Mouse (Mus musculus) left cerebral cortex, postnatal 10 days (tissue): ENCODE results near the gene Cacna1a. TPM values are rescaled to one million over a fixed set of nuclear protein-coding genes. Genes with fewer than 3 reads are reported as not detected.

Experiments
- DNase-seq, 2 experiments: peaks; one replicate each; pipeline ENCODE4 v3.0.0; 2021 to 2022; ENCODE audit warnings: low spot score in 2 of 2, mixed read lengths in 1 of 2; ENCODE audit errors: extremely low spot score in 1 of 2
- intact Hi-C: fragments of 180-260 bp; cut with DNase I; formaldehyde crosslinking; loops from one replicate; pipeline ENCODE4 v1.15.1; 2025
- total RNA-seq, 2 experiments: library from RNA; stranded (reverse); gene quantifications; 2 replicates each; pipeline ENCODE4 v1.2.3; 2021

Cacna1a gene
- total RNA-seq: 100 to 1,000 TPM; 269 to 287 TPM

GRCm38 (mm10) chr8:84388275-84388674 is at the start of gene Cacna1a:
Cacna1a (plus strand) TSS chr8:84388440.
- no peak for DNase-seq
- intact Hi-C loops: no loop called here

- intact Hi-C loops: loop anchor here (5.0 kb wide), 1 partner anchor 41 kb away; no protein-coding TSS in a partner anchor
- no peak for DNase-seq
These were observed 49.7 kb upstream of the Cacna1a start for GRCm38 (mm10) chr8:84338493-84338892.

- intact Hi-C loops: loop anchor here (5.0 kb wide), 1 partner anchor 42 kb away; no protein-coding TSS in a partner anchor
- no peak for DNase-seq
These were observed 48.9 kb upstream of the Cacna1a start for GRCm38 (mm10) chr8:84339320-84339719.

- intact Hi-C loops: loop anchor here (5.0 to 10.0 kb wide), 2 partner anchors 43 to 315 kb away; partner anchors contain the start of gene Palm3
- DNase-seq: no peak
These were observed 48.4 kb upstream of the Cacna1a start for GRCm38 (mm10) chr8:84339867-84340266.

DNA sequence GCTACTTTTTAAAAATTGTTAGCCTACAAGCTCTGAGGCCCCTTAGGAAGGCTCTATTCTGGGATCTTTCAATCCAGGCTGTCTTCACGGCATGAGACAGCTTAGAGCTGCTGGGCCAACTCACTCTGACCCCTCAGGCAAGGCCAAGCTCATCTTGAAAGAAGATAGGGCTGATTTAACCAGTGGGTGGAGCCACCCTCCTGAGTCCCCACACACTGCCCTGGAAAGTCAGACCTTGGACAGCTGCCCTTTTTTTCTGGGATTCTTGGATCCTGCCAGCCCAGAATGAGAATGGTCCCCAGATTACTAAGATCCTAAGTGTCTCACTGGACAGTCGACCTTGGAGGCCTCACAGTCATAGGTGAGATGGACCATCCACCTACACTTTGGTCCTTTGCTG is 47.6 kb upstream of the Cacna1a start:
- intact Hi-C loops: loop anchor here (10.0 kb wide), 1 partner anchor 316 kb away; the partner anchor contains the start of gene Palm3
- peak in 1 of 2 experiments; percentile 10 for DNase-seq

DNA sequence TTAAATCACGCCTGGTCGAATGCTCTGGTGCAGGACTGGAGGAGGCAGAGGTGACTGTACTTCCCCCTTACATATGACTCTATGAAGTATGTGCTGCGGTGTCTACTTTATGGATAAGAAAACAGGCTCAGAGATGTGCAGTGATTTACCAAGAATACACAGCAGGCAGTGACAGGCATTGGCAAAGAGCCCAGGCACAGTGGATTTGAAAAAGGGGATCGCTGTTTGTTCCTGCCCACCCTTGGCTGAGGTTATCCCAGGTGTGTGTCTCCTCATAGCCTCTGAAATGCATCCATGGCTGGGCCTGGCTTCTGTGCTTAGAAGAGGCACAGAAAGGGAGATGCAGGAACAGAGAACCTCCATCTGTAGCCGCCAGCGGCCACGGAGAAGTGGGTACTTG is 42.7 kb upstream of the Cacna1a start:
- no peak for DNase-seq

GRCm38 (mm10) chr8:84346421-84346820 is 41.8 kb upstream of the Cacna1a start:
- no peak for DNase-seq
- intact Hi-C loops: loop anchor here (10.0 kb wide), 1 partner anchor 322 kb away; the partner anchor contains the start of gene Palm3

More for the DNA sequence above, 42.7 kb upstream of the Cacna1a start:
- intact Hi-C loops: loop anchor here (10.0 kb wide), 1 partner anchor 321 kb away; the partner anchor contains the start of gene Palm3

DNA sequence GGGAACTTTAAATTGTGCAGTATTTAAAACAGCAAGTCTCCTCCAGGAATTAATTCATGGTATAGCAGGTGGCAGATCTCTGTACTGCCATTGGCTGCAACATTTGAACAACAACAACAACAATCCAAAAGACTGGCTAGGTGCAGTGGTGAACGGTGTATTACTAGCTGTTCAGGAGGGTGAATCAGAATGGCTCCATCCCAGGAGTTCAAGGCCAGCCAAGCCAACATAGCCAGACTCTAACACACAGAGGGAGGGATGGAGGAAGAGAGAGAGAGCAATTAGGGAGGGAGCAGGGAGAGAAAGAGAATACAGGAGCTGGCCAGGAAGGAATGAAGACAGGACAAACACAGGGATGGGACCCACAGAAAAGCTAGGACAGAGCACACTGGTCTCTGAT is 38.7 kb upstream of the Cacna1a start:
- intact Hi-C loops: loop anchor here (10.0 kb wide), 1 partner anchor 325 kb away; the partner anchor contains the start of gene Palm3
- DNase-seq: no peak

DNA sequence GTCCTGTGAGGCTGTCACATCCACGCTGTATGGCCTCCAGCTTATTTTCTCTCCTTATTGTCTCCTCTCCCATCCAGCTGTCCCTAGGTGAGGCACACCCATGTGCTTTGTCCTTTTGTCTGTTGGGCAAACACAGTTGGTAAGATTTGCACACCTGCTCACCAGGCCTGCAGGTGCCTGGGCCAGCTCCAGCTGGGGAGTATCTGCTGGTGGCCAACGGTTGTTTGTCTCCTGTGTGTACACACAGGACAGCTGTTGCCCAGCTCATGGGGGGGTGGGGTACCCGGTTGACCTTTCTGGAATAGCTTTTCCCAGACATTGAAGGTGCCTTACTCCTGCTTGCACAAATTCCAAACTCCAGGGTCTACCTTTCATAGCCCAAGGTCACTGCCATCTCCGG is 37.3 kb upstream of the Cacna1a start:
- DNase-seq: no peak
- intact Hi-C loops: no loop called here

- intact Hi-C loops: loop anchor here (5.0 kb wide), 1 partner anchor 169 kb away; the partner anchor contains the start of gene Nanos3
- DNase-seq: no peak
These were observed 31.8 kb upstream of the Cacna1a start for GRCm38 (mm10) chr8:84356482-84356881.

- intact Hi-C loops: loop anchor here (1.0 to 5.0 kb wide), 2 partner anchors 66 to 170 kb away; partner anchors contain the start of gene Nanos3
- DNase-seq: peak; percentile 51 to 76
These were observed 30.4 kb upstream of the Cacna1a start for GRCm38 (mm10) chr8:84357631-84358371.

DNA sequence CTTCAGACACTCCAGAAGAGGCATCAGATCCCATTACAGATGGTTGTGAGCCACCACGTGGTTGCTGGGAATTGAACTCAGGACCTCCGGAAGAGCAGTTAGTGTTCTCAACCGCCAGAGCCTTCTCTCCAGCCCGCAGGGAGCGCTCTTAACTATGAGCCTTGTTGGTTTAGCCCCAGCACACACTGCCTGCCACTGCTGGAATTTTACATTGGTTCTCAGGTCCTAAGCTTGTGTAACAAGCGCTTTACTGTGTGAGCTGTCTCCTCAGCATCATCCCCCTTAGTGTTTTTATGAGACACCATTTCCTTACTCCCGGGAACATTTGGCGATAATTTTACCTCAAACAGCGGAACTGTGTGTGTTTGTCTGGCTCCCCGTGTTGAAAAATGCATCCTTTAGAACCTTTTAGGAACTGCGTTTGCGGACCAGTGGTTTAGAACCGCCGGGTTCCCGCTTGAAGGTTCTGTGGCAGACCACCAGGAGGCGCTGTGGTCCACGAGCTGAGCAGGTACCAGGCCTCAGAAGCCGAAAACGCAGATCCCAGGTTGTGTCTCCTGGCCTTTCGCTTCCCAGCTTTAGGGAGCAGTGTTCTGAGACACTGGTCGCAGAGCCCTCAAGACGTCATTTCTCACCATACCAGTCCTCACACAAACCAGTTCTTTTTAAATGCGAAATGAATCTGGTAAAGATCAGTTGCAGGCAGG is 24.7 kb upstream of the Cacna1a start:
- DNase-seq: peak; percentile 69 to 81
- intact Hi-C loops: loop anchor here (5.0 kb wide), 2 partner anchors 189 to 209 kb away; no protein-coding TSS in a partner anchor

GRCm38 (mm10) chr8:84365197-84365596 is 23.0 kb upstream of the Cacna1a start:
- DNase-seq: peak in 1 of 2 experiments; percentile 21
- intact Hi-C loops: loop anchor here (5.0 kb wide), 1 partner anchor 152 kb away; no protein-coding TSS in a partner anchor

- peak in 1 of 2 experiments; percentile 2 for DNase-seq
- intact Hi-C loops: no loop called here
These were observed 17.3 kb upstream of the Cacna1a start for GRCm38 (mm10) chr8:84370972-84371371.

DNA sequence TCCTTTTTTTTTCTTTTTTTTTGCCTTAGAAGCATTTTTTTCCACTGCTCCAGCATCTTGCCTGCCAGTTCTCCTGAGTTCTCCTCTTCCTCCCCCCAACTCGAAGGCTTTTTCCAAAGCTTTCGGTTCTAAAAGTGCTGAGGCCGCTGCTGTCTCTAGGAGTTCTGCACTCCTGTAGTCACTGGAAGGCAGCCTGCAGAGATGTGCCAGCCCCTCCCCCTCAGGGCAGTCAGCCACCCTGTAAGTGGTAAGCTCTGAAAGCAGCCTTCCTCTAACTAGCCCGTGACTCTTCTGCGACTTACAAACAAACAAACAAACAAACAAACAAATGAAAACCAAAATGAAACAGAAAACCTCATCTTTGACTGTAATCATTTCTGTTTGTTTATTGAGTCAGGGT is 13.2 kb upstream of the Cacna1a start:
- DNase-seq: no peak
- intact Hi-C loops: loop anchor here (5.0 kb wide), 1 partner anchor 37 kb away; no protein-coding TSS in a partner anchor

DNA sequence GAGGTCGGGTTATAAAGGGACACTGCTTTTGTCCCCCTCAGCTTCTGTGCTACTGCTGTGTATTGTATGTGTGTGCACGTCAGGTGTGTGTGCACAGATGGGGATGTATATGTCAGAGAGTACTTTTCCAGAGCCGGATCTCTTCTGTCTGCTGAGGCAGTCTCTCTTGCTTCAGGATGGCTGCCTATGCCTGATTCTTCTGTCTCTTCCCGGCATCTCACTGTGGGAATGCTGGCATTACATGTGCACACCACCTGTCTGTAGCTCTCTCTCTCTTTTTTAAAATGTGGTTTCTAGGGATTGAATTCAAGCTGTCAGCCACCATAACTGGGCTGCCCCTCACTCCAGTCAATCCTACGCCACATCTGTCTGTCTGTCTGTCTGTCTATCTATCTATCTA is 12.4 kb upstream of the Cacna1a start:
- no peak for DNase-seq
- intact Hi-C loops: loop anchor here (5.0 kb wide), 1 partner anchor 36 kb away; no protein-coding TSS in a partner anchor

- intact Hi-C loops: loop anchor here (5.0 kb wide), 1 partner anchor 36 kb away; no protein-coding TSS in a partner anchor
These were observed 11.7 kb upstream of the Cacna1a start for GRCm38 (mm10) chr8:84376564-84376963.

GRCm38 (mm10) chr8:84381676-84382075 is 6.6 kb upstream of the Cacna1a start:
- DNase-seq: no peak
- intact Hi-C loops: no loop called here

More at GRCm38 (mm10) chr8:84376564-84376963, 11.7 kb upstream of the Cacna1a start:
- no peak for DNase-seq

- intact Hi-C loops: no loop called here
- no peak for DNase-seq
These were observed 533 bp downstream of the Cacna1a start for GRCm38 (mm10) chr8:84388773-84389172.
